Mouse (Mus musculus) limb, embryonic 14.5 days (tissue): ENCODE data around the gene Pgrmc1. TPM values are rescaled to one million over a fixed set of nuclear protein-coding genes. Genes with fewer than 3 reads are reported as not detected.
A peak's percentile ranks its signal among the peaks of the same experiment; 100 is the strongest.
"Not testable (repeated sequence)": the region's sequence is repeated elsewhere in the genome, so short reads cannot be mapped to it uniquely, and the experiment has no call there.

ENCODE experiments used
- ATAC-seq: fragments of 200-750 bp; cut with Nextera tagmentation; 2 replicates; pipeline ENCODE4 v1.8.0; 2017; ENCODE audit warnings: low read depth, moderate number of reproducible peaks, moderate TSS enrichment; ENCODE audit not compliant: low FRiP score
- DNase-seq: peaks from one replicate; pipeline ENCODE4 v3.0.0-alpha.2; 2015; ENCODE audit warnings: low spot score
- H3K27ac ChIP-seq: fragments of 300-500 bp; sonication (generic); replicated peaks from 2 replicates; pipeline ENCODE4 v1.5.1; 2014; ENCODE audit warnings: low read depth, mild to moderate bottlenecking, low read length, moderate library complexity, mixed read lengths
- H3K27me3 ChIP-seq: fragments of 300-500 bp; sonication (generic); 2 replicates; pipeline ENCODE4 v1.6.1; 2014; ENCODE audit warnings: low read length, mixed read lengths; ENCODE audit not compliant: control insufficient read depth, insufficient read depth
- H3K36me3 ChIP-seq: fragments of 300-500 bp; sonication (generic); 2 replicates; pipeline ENCODE4 v1.6.1; 2014; ENCODE audit warnings: mild to moderate bottlenecking, low read length, moderate library complexity, mixed read lengths; ENCODE audit not compliant: control insufficient read depth, insufficient read depth
- H3K4me1 ChIP-seq: fragments of 300-500 bp; sonication (generic); 2 replicates; pipeline ENCODE4 v1.6.1; 2014; ENCODE audit warnings: antibody characterized with exemption, low read length, mixed read lengths; ENCODE audit not compliant: control insufficient read depth, insufficient read depth
- H3K4me2 ChIP-seq: fragments of 300-500 bp; sonication (generic); replicated peaks from 2 replicates; pipeline ENCODE4 v1.6.1; 2014; ENCODE audit warnings: low read depth, mild to moderate bottlenecking, low read length, moderate library complexity; ENCODE audit not compliant: severe bottlenecking
- H3K4me3 ChIP-seq: fragments of 300-500 bp; sonication (generic); replicated peaks from 2 replicates; pipeline ENCODE4 v1.5.1; 2014; ENCODE audit warnings: low read length
- H3K9ac ChIP-seq: fragments of 300-500 bp; sonication (generic); 2 replicates; pipeline ENCODE4 v1.6.1; 2014; ENCODE audit warnings: mild to moderate bottlenecking, low read depth, low read length, moderate library complexity; ENCODE audit not compliant: severe bottlenecking
- H3K9me3 ChIP-seq: fragments of 300-500 bp; sonication (generic); 2 replicates; pipeline ENCODE4 v1.6.1; 2016; ENCODE audit warnings: low read length; ENCODE audit not compliant: control insufficient read depth
- POLR2A ChIP-seq: fragments of 200-500 bp; IDR thresholded peaks from 2 replicates; pipeline ENCODE4 v1.8.0; 2012; ENCODE audit warnings: inconsistent platforms, mild to moderate bottlenecking, moderate library complexity, borderline replicate concordance; ENCODE audit not compliant: insufficient read depth, insufficient read length; ENCODE audit errors: extremely low read depth
- WGBS: fragments of 180-500 bp; shearing (Covaris S2); extraction: QIAGEN DNeasy Blood & Tissue Kit; methylation state at CpG from one replicate; pipeline ENCODE4 v1.1.7; 2014; 5-methylcytosine and 5-hydroxymethylcytosine counted together
- polyA plus RNA-seq, 2 experiments: library from polyadenylated mRNA; depleted of rRNA in 1 of 2; stranded (reverse) in 1 of 2; unstranded in 1 of 2; fragments of >200 nt; fragmentation: Nextera tagmentation in 1 of 2; extraction: Ambion mirVana in 1 of 2; gene quantifications; 2 replicates each; pipeline versions ENCODE4 v1.2.1 to v1.2.3; 2012 to 2014

The Pgrmc1 gene
- polyA plus RNA-seq, 2 experiments = 136 to 296 TPM

- H3K4me1 ChIP-seq = no peaks in the 10 kb centered on the region
- no peak overlapping the region for H3K4me3 ChIP-seq
- DNase-seq (peak; percentile 32), ATAC-seq (no peak)
- no peak overlapping the region for H3K4me2 ChIP-seq
- H3K27ac ChIP-seq = 0 out of 2 replicates have a peak overlapping the region, but pooled peaks have one; percentile 19
- no peaks in the 10 kb centered on the region for H3K9me3 ChIP-seq
- no peaks in the 10 kb centered on the region for H3K27me3 ChIP-seq
- H3K36me3 ChIP-seq = no peaks in the 10 kb centered on the region
- no peak for TF ChIP-seq POLR2A
- 69% methylated on average over 8 of the region's 8 CpGs for WGBS
- no peak overlapping the region for H3K9ac ChIP-seq
Observed at GRCm38 (mm10) chrX:36587304-36588209, 10.4 kb upstream of the Pgrmc1 start.

GRCm38 (mm10) chrX:36590266-36590665 is 7.7 kb upstream of the Pgrmc1 start:
- no peak overlapping the region for H3K4me2 ChIP-seq
- H3K4me1 ChIP-seq = no peaks in the 10 kb centered on the region
- no peak overlapping the region for H3K27ac ChIP-seq
- no peaks in the 10 kb centered on the region for H3K9me3 ChIP-seq
- no peaks in the 10 kb centered on the region for H3K36me3 ChIP-seq
- no peak overlapping the region for H3K4me3 ChIP-seq
- TF ChIP-seq POLR2A = no peak
- H3K27me3 ChIP-seq = no peaks in the 10 kb centered on the region
- WGBS = 84% methylated on average over 7 of the region's 7 CpGs
- DNase-seq = no peak
- H3K9ac ChIP-seq = no peak overlapping the region
- ATAC-seq = no peak

- H3K4me3 ChIP-seq = no peak overlapping the region
- no peak overlapping the region for H3K27ac ChIP-seq
- H3K27me3 ChIP-seq = no peaks in the 10 kb centered on the region
- ATAC-seq = no peak
- no peak overlapping the region for H3K9ac ChIP-seq
- 59% methylated on average over 1 of the region's 1 CpGs for WGBS
- DNase-seq = no peak
- no peaks in the 10 kb centered on the region for H3K36me3 ChIP-seq
- H3K4me2 ChIP-seq = no peak overlapping the region
- no peaks in the 10 kb centered on the region for H3K4me1 ChIP-seq
- TF ChIP-seq POLR2A = no peak
- no peaks in the 10 kb centered on the region for H3K9me3 ChIP-seq
Observed at GRCm38 (mm10) chrX:36591120-36591519, 6.9 kb upstream of the Pgrmc1 start.

GRCm38 (mm10) chrX:36591539-36591938 is 6.5 kb upstream of the Pgrmc1 start:
- no peak overlapping the region for H3K27ac ChIP-seq
- ATAC-seq (no peak), DNase-seq (no peak)
- H3K4me2 ChIP-seq = no peak overlapping the region
- H3K36me3 ChIP-seq = no peaks in the 10 kb centered on the region
- no peaks in the 10 kb centered on the region for H3K9me3 ChIP-seq
- H3K27me3 ChIP-seq = no peaks in the 10 kb centered on the region
- H3K4me3 ChIP-seq = no peak overlapping the region
- WGBS = 66% methylated on average over 4 of the region's 4 CpGs
- no peaks in the 10 kb centered on the region for H3K4me1 ChIP-seq
- no peak for TF ChIP-seq POLR2A
- no peak overlapping the region for H3K9ac ChIP-seq

GRCm38 (mm10) chrX:36595247-36595646 is 2.8 kb upstream of the Pgrmc1 start:
- Histone ChIP-seq H3K27ac (no peak overlapping the region), H3K4me1 (no peaks in the 10 kb centered on the region), H3K4me3 (no peak overlapping the region), H3K9ac (no peak overlapping the region), H3K36me3 (no peaks in the 10 kb centered on the region), H3K4me2 (no peak overlapping the region), H3K27me3 (no peaks in the 10 kb centered on the region), H3K9me3 (no peaks in the 10 kb centered on the region)
- no peak for TF ChIP-seq POLR2A
- no peak for DNase-seq
- ATAC-seq = no peak
- 85% methylated on average over 3 of the region's 3 CpGs for WGBS

GRCm38 (mm10) chrX:36596483-36597120 is 1.4 kb upstream of the Pgrmc1 start:
- not testable (repeated sequence) for DNase-seq, ATAC-seq, H3K4me2 ChIP-seq, H3K36me3 ChIP-seq, H3K27me3 ChIP-seq, H3K9ac ChIP-seq, H3K4me3 ChIP-seq, H3K4me1 ChIP-seq, H3K9me3 ChIP-seq, H3K27ac ChIP-seq
- WGBS = 63% methylated on average over 3 of the region's 5 CpGs
